Mouse (Mus musculus): ENCODE measurements around the gene Gna14. TPM values are rescaled to one million over a fixed set of nuclear protein-coding genes. Genes with fewer than 3 reads are reported as not detected.
A peak's percentile ranks its signal among the peaks of the same experiment; 100 is the strongest.

The Gna14 gene
- total and polyA plus RNA-seq, 3 experiments: not detected

GRCm38 (mm10) chr19:16439278-16439677 lies 3.7 kb downstream of the Gna14 start:
- Histone ChIP-seq H3K27ac (ENCODE audit: control insufficient read depth, low read depth, low read length) (no peak overlapping the region), H3K36me3 (ENCODE audit: control insufficient read depth in 1 of 2, insufficient read depth in 2 of 2, low read length in 2 of 2) (0 out of 4 replicates have a peak, but pooled peaks cover 0 to 2% of the 10 kb centered on the region in 2 experiments), H3K4me3 (ENCODE audit: control insufficient read depth in 1 of 2, insufficient read depth in 1 of 2, low read depth in 2 of 2, low read length in 2 of 2) (no peak overlapping the region), H3K27me3 (ENCODE audit: control insufficient read depth in 1 of 2, insufficient read depth in 2 of 2, low read length in 2 of 2) (no peaks in the 10 kb centered on the region), H3K9me3 (replicated peaks; ENCODE audit: insufficient read depth, low read length) (no peaks in the 10 kb centered on the region), H3K4me1 (ENCODE audit: control insufficient read depth in 1 of 2, insufficient read depth in 2 of 2, low read length in 2 of 2) (no peaks in the 10 kb centered on the region), H3K9ac (ENCODE audit: control insufficient read depth, low read depth, low read length, poor library complexity, severe bottlenecking) (no peak overlapping the region), H3K79me2 (ENCODE audit: control insufficient read depth, insufficient read depth, low read length, poor library complexity) (no peaks in the 10 kb centered on the region)
- TF ChIP-seq E2F4 (IDR thresholded peaks at IDR 0.05; ENCODE audit: borderline replicate concordance, low read depth, low read length): no peak
- no peak for TF ChIP-seq TBP (IDR thresholded peaks at IDR 0.05; ENCODE audit: low read depth, low read length)
- TF ChIP-seq RCOR1 (IDR thresholded peaks at IDR 0.05; ENCODE audit: low read depth, low read length): no peak
- TF ChIP-seq USF2 (IDR thresholded peaks at IDR 0.05; ENCODE audit: borderline replicate concordance in 1 of 2, insufficient read depth in 1 of 2, low read depth in 1 of 2, low read length in 2 of 2): no peak
- no peak for TF ChIP-seq GATA1 (IDR thresholded peaks at IDR 0.05; ENCODE audit: low read depth, low read length)
- TF ChIP-seq MYC (IDR thresholded peaks at IDR 0.05; ENCODE audit: low read depth, low read length): no peak
- no peak for TF ChIP-seq UBTF (IDR thresholded peaks at IDR 0.05; ENCODE audit: borderline replicate concordance, insufficient read depth, low read depth, low read length)
- TF ChIP-seq MAZ (IDR thresholded peaks at IDR 0.05; ENCODE audit: low read depth, low read length): no peak
- no peak for TF ChIP-seq ETS1 (IDR thresholded peaks at IDR 0.05; ENCODE audit: low read depth, low read length)
- TF ChIP-seq HCFC1 (IDR thresholded peaks at IDR 0.05; ENCODE audit: low read depth, low read length): no peak
- no peak for TF ChIP-seq USF1 (IDR thresholded peaks at IDR 0.05; ENCODE audit: low read depth, low read length)
- DNase-seq (ENCODE audit: low read depth, low spot score): peak; percentile 10

- no peaks in the 10 kb centered on the region for H3K27me3 ChIP-seq (ENCODE audit: control insufficient read depth in 1 of 2, insufficient read depth in 2 of 2, low read length in 2 of 2)
- no peaks in the 10 kb centered on the region for H3K9me3 ChIP-seq (replicated peaks; ENCODE audit: insufficient read depth, low read length)
- TF ChIP-seq E2F4 (IDR thresholded peaks at IDR 0.05; ENCODE audit: borderline replicate concordance, low read depth, low read length) (no peak), ETS1 (IDR thresholded peaks at IDR 0.05; ENCODE audit: low read depth, low read length) (no peak), RCOR1 (IDR thresholded peaks at IDR 0.05; ENCODE audit: low read depth, low read length) (no peak), UBTF (IDR thresholded peaks at IDR 0.05; ENCODE audit: borderline replicate concordance, insufficient read depth, low read depth, low read length) (no peak), NRF1 (IDR thresholded peaks at IDR 0.05; ENCODE audit: insufficient read depth, low read depth, low read length, poor library complexity, severe bottlenecking) (no peak), POLR2A (IDR thresholded peaks at IDR 0.05; ENCODE audit: control insufficient read depth in 1 of 2, insufficient read depth in 1 of 2, low read depth in 1 of 2, low read length in 2 of 2, poor library complexity in 1 of 2) (no peak), GABPA (IDR thresholded peaks at IDR 0.05; ENCODE audit: low read depth, low read length) (no peak), ZNF384 (IDR thresholded peaks at IDR 0.05; ENCODE audit: low read depth, low read length) (no peak), BHLHE40 (IDR thresholded peaks at IDR 0.05; ENCODE audit: borderline replicate concordance, low read depth, low read length) (no peak), USF1 (IDR thresholded peaks at IDR 0.05; ENCODE audit: low read depth, low read length) (no peak)
- H3K27ac ChIP-seq (ENCODE audit: control insufficient read depth, low read depth, low read length): no peak overlapping the region
- H3K4me1 ChIP-seq (ENCODE audit: control insufficient read depth in 1 of 2, insufficient read depth in 2 of 2, low read length in 2 of 2): no peaks in the 10 kb centered on the region
- H3K9ac ChIP-seq (ENCODE audit: control insufficient read depth, low read depth, low read length, poor library complexity, severe bottlenecking): no peak overlapping the region
- no peak for DNase-seq (ENCODE audit: low read depth, low spot score)
- no peaks in the 10 kb centered on the region for H3K79me2 ChIP-seq (ENCODE audit: control insufficient read depth, insufficient read depth, low read length, poor library complexity)
- 0 out of 4 replicates have a peak, but pooled peaks cover 0 to 2% of the 10 kb centered on the region in 2 experiments for H3K36me3 ChIP-seq (ENCODE audit: control insufficient read depth in 1 of 2, insufficient read depth in 2 of 2, low read length in 2 of 2)
- H3K4me3 ChIP-seq (ENCODE audit: control insufficient read depth in 1 of 2, insufficient read depth in 1 of 2, low read depth in 2 of 2, low read length in 2 of 2): no peak overlapping the region
Measured at GRCm38 (mm10) chr19:16439834-16440233, 4.3 kb downstream of the Gna14 start.
